Mouse (Mus musculus): ENCODE data around the gene Slc25a47.

- TF ChIP-seq CTCF (IDR thresholded peaks at IDR 0.05; ENCODE audit: low read depth) = no peak
- TF ChIP-seq EP300 (IDR thresholded peaks at IDR 0.05; ENCODE audit: low read depth) = no peak
These were observed 25.5 kb upstream of the Slc25a47 start for GRCm38 (mm10) chr12:108810309-108810708.

All from liver, postnatal 0 days (tissue).